Mouse (Mus musculus) midbrain, embryonic 11.5 days (tissue): ENCODE data around the gene Cox8a. TPM values are rescaled to one million over a fixed set of nuclear protein-coding genes. Genes with fewer than 3 reads are reported as not detected.
A peak's percentile ranks its signal among the peaks of the same experiment; 100 is the strongest.

Experiments
- ATAC-seq: fragments of 200-750 bp; cut with Nextera tagmentation; 2 replicates; pipeline ENCODE4 v1.8.0; 2017; ENCODE audit warnings: moderate TSS enrichment, moderate library complexity; ENCODE audit not compliant: low FRiP score
- DNase-seq: peaks from one replicate; pipeline ENCODE4 v3.0.0; 2015; ENCODE audit warnings: low spot score; ENCODE audit errors: missing footprints
- H3K27ac ChIP-seq: fragments of 300-500 bp; sonication (generic); 2 replicates; pipeline ENCODE4 v1.5.1; 2014; ENCODE audit warnings: low read depth, low read length
- H3K27me3 ChIP-seq: fragments of 300-500 bp; sonication (generic); 2 replicates; pipeline ENCODE4 v1.6.1; 2014; ENCODE audit warnings: mild to moderate bottlenecking, low read length, moderate library complexity, mixed read lengths; ENCODE audit not compliant: control insufficient read depth, insufficient read depth
- H3K36me3 ChIP-seq: fragments of 300-500 bp; sonication (generic); 2 replicates; pipeline ENCODE4 v1.6.1; 2014; ENCODE audit warnings: mild to moderate bottlenecking, low read length, moderate library complexity, mixed read lengths; ENCODE audit not compliant: control insufficient read depth, insufficient read depth
- H3K4me1 ChIP-seq: fragments of 300-500 bp; sonication (generic); 2 replicates; pipeline ENCODE4 v1.6.1; 2014; ENCODE audit warnings: low read length; ENCODE audit not compliant: control insufficient read depth, insufficient read depth
- H3K4me2 ChIP-seq: fragments of 300-500 bp; sonication (generic); 2 replicates; pipeline ENCODE4 v1.6.1; 2014; ENCODE audit warnings: mild to moderate bottlenecking, moderate library complexity
- H3K4me3 ChIP-seq: fragments of 300-500 bp; sonication (generic); 2 replicates; pipeline ENCODE4 v1.5.1; 2014; ENCODE audit warnings: low read depth, low read length
- H3K9ac ChIP-seq: fragments of 300-500 bp; sonication (generic); 2 replicates; pipeline ENCODE4 v1.6.1; 2014; ENCODE audit warnings: low read length
- H3K9me3 ChIP-seq: fragments of 300-500 bp; sonication (generic); 2 replicates; pipeline ENCODE4 v1.6.1; 2016; ENCODE audit warnings: low read length; ENCODE audit not compliant: control insufficient read depth
- WGBS: fragments of 180-500 bp; shearing (Covaris S2); extraction: QIAGEN DNeasy Blood & Tissue Kit; methylation state at CpG from one replicate; pipeline ENCODE4 v1.1.7; 2014; 5-methylcytosine and 5-hydroxymethylcytosine counted together
- polyA plus RNA-seq: library from polyadenylated mRNA; unstranded; fragments of >200 nt; fragmentation: Nextera tagmentation; extraction: Ambion mirVana; gene quantifications from 2 replicates; pipeline ENCODE4 v1.2.1, GENCODE M21; 2014

Gene Cox8a
- polyA plus RNA-seq, 1 experiment from 2014 or later: 757 TPM

DNA sequence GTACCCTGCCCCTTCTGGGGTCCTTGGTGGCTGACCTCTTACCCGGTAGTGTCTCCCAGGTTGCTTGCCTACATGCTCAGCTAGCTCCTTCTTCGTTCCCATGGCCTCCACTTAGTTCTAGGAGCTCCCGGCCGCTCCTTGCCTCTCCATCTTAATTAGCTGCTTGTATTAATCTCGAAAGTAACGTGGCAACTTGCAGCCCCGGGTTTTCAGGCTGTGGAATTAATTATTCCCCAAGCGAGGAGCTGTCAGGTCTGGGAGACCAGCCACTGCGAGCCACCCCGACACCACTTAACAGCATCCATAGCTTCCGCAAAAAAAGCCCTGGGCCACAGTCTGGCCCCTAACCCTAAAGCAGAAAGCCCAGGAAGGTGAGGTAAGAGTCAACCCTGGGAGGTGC lies 34.0 kb downstream of the Cox8a start:
- H3K27me3 ChIP-seq: peaks cover 18% of the 10 kb centered on the region; the same call in 1 of the 2 replicates
- no peaks in the 10 kb centered on the region for H3K36me3 ChIP-seq
- H3K4me3 ChIP-seq: no peak overlapping the region
- H3K27ac ChIP-seq: no peak overlapping the region
- WGBS: 52% methylated on average over 11 of the region's 11 CpGs
- no peak overlapping the region for H3K9ac ChIP-seq
- ATAC-seq (no peak), DNase-seq (no peak)
- H3K4me1 ChIP-seq: peaks cover 21% of the 10 kb centered on the region
- H3K9me3 ChIP-seq: no peaks in the 10 kb centered on the region
- H3K4me2 ChIP-seq: no peak overlapping the region

DNA sequence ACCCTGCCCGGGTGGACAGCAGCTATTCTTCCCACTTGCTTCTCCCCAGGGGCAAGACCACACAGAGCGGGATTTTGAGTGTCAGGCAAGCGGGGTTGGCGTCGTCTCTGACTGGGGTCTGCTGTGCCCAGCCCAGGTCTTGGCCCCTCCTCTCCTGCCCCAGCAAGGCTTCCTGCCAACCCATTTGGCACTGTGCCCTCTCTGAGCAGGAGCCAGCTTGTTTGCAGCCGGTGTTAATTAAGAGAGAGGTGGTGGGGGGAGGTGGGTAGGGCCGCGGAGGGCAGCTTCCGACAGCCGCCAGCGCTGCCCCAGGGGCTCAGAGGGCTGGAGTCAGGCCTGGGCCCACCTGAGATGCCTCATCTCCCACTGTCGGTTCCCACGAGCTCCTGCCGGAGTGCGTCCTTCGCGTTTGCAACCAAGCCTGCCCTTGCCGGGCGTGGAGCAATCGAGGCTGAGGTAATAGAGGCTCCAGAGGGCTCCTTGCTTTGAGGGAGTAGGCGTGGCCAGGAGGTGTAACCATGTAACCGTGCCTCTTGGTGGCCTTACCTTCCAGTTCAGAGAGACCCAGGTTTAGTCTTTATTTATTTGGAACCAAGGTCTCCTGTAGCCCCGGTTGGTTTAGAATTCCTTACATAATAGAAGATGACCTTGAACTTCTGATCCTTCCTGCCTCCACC lies 35.0 kb downstream of the Cox8a start:
- WGBS: 11% methylated on average over 23 of the region's 23 CpGs
- no peak overlapping the region for H3K27ac ChIP-seq
- 0 out of 2 replicates have a peak, but pooled peaks have one; percentile 30 for ATAC-seq
- peaks cover 25% of the 10 kb centered on the region for H3K4me1 ChIP-seq
- peaks cover 18% of the 10 kb centered on the region; the same call in 1 of the 2 replicates for H3K27me3 ChIP-seq
- DNase-seq: peak; percentile 83
- H3K4me2 ChIP-seq: no peak overlapping the region
- no peak overlapping the region for H3K9ac ChIP-seq
- no peak overlapping the region for H3K4me3 ChIP-seq
- no peaks in the 10 kb centered on the region for H3K36me3 ChIP-seq
- H3K9me3 ChIP-seq: no peaks in the 10 kb centered on the region

DNA sequence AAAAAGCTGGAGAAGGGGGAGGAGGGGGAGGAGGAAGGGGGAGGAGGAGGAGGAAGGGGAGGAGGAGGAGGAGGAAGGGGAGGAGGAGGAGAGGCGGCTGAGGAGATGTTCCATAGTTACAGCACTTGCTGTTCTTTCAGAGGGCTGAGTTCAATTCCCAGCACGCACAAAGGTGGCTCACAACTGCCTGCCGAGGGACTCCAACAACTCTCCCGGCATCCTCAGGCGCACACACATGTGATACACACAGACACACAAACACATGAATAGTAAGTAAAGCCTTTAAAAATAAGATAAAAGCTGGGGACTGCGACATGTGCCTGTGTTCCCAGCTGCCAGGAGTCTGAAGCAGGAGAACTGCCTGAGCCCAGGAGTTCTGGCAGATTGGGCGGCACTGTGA lies 35.9 kb downstream of the Cox8a start:
- H3K4me2 ChIP-seq: no peak overlapping the region
- no peak overlapping the region for H3K27ac ChIP-seq
- H3K4me1 ChIP-seq: peaks cover 24% of the 10 kb centered on the region
- no peak for DNase-seq
- H3K4me3 ChIP-seq: no peak overlapping the region
- peaks cover 16% of the 10 kb centered on the region; the same call in 1 of the 2 replicates for H3K27me3 ChIP-seq
- 67% methylated on average over 7 of the region's 7 CpGs for WGBS
- no peak overlapping the region for H3K9ac ChIP-seq
- no peak for ATAC-seq
- H3K9me3 ChIP-seq: no peaks in the 10 kb centered on the region
- H3K36me3 ChIP-seq: no peaks in the 10 kb centered on the region

DNA sequence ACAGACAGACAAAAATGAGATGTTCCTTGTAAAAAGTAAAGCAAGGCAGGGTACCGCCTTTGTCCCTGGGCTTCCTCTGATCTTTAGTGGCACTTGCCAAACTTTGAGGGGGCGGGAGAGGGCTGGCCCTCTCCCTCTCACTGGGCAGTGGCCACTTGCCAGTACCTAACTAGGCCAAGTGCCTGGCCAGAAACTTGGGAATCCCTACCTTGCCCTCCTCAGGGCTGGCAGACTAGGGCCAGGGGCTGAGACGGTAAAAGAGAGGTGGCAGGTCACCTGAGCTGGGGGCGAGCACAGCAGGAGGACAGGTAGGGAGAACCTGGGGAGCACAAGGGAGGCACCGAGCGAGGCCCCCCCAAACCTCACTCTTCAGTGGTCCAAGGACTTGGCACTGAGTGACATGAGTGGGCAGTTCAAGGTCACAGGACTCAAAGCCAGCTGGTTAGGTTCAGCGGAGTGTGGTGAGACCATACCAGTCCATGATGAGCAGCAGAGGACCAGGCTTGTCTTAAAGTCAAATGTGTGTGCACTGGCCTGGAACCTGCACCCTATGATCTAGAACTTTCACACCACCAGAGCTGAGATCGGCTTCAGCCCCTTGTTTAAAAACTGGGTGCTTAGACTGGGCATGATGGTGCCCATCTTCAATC lies 36.5 kb downstream of the Cox8a start:
- Histone ChIP-seq H3K27me3 (peaks cover 14% of the 10 kb centered on the region; the same call in 1 of the 2 replicates), H3K36me3 (no peaks in the 10 kb centered on the region), H3K4me3 (no peak overlapping the region), H3K4me2 (no peak overlapping the region), H3K9ac (no peak overlapping the region), H3K4me1 (peaks cover 21% of the 10 kb centered on the region), H3K9me3 (no peaks in the 10 kb centered on the region), H3K27ac (no peak overlapping the region)
- 79% methylated on average over 8 of the region's 8 CpGs for WGBS
- DNase-seq: no peak
- no peak for ATAC-seq

DNA sequence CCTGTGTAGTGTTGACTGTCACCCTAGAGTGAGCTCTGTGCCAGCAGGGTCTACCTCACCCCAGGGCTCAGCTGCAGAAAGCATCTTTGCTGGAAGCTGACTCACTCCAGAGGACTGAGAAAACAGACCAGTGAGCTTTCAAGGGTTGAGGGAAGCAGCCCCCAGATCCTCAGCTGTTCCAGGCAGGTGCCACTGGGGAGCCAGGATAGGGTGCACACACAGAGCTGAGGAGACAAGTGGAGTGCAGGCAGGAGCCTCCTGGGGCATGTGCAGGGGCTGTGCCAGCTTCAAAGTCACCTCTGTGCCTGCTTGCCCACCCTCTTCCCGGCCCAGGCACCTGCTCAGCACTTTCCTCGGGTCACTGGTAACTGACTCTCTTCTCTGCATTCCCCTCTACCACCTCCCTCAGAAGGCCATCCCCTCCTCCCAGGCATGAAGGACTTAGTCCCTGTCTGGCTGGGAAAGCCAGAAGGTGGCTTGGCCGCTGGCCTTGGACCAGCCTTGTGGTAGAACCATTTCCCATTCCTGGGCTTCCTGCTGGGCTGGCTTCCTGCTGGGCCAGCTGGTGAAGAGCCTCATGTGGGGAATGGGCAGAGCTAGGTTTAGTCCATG lies 38.5 kb downstream of the Cox8a start:
- no peak for ATAC-seq
- H3K9ac ChIP-seq: no peak overlapping the region
- no peaks in the 10 kb centered on the region for H3K36me3 ChIP-seq
- WGBS: 29% methylated on average over 3 of the region's 3 CpGs
- H3K4me1 ChIP-seq: peaks cover 11% of the 10 kb centered on the region
- no peaks in the 10 kb centered on the region for H3K9me3 ChIP-seq
- H3K27ac ChIP-seq: no peak overlapping the region
- peaks cover 14% of the 10 kb centered on the region; the same call in 1 of the 2 replicates for H3K27me3 ChIP-seq
- H3K4me3 ChIP-seq: no peak overlapping the region
- no peak overlapping the region for H3K4me2 ChIP-seq
- no peak for DNase-seq

DNA sequence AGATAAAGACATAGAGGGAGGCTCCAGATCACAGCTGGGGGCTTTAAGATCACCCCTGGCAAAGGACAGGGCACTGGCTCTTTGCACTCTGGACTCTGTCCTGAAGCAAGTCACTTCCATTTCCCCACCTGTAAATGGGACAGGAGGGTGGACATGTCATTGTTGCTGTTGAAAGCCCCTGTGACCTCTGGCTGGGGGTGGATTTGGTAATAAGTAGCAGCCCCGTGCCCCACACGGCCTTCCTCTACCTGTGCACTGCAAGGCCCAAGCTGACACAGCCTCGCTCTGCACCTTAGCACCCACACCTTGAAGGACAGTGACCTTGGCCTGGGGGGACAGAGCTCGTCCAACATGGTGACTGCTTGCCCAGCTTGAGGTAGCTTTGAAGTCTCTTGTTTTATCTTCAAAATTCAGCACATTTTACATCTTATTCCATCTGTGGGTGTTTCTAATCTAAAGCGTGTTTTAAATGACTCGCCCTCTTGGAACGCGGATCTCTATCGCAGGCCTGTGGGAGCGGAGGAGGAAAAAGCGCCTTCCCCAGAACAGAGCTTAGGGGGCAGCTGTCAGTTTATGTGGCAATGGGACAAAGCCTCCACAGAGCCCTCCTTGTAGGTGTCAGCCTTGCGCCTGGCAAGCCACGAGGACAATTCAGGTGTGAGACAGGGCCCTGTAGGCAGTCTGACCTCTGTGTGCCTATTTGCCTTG lies 39.5 kb downstream of the Cox8a start:
- Histone ChIP-seq H3K9me3 (no peaks in the 10 kb centered on the region), H3K4me1 (peaks cover 15% of the 10 kb centered on the region), H3K27ac (no peak overlapping the region), H3K9ac (no peak overlapping the region; the same call in 1 of the 2 replicates), H3K4me3 (no peak overlapping the region), H3K27me3 (peaks cover 10% of the 10 kb centered on the region; the same call in 1 of the 2 replicates), H3K36me3 (no peaks in the 10 kb centered on the region), H3K4me2 (no peak overlapping the region)
- DNase-seq (no peak), ATAC-seq (no peak)
- WGBS: 62% methylated on average over 13 of the region's 13 CpGs

DNA sequence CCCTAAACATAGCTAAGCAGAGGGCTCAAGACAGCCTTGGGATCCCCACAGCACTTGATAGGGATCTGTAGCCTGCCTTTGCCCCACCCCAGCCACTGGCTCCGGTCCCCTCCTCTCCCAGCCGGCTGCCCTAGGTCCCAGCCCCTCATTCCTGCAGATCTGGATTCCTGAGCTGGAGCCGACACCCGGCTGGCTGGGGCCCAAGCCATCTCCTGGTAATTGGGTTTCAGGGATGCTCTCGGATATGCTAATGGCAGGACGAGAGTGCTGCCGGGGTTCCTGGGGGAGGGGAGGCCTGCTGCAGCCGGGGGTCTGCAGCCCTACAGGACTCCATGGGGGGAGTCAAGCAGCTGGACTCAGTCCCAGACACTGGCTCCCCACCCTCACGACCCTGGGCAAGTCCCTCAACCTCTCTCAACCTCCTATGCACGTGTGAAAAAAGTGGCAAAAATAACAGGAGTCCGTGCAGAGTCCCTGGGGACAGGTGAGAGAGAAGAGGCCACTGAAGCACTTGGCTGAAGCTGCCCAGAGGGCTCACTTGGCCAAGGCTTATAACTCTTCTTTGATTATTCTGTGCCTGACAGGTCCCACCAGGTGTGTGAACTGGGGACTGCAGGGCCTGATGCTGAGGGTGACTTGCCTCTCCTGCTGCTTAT lies 41.2 kb downstream of the Cox8a start:
- Histone ChIP-seq H3K36me3 (no peaks in the 10 kb centered on the region), H3K27ac (no peak overlapping the region), H3K4me1 (peaks cover 25% of the 10 kb centered on the region), H3K9me3 (no peaks in the 10 kb centered on the region), H3K27me3 (0 out of 2 replicates have a peak, but pooled peaks cover 2% of the 10 kb centered on the region), H3K4me3 (no peak overlapping the region), H3K4me2 (no peak overlapping the region), H3K9ac (peak overlapping the region; percentile 37; the same call in 1 of the 2 replicates)
- 6% methylated on average over 11 of the region's 11 CpGs for WGBS
- DNase-seq (no peak), ATAC-seq (no peak)

DNA sequence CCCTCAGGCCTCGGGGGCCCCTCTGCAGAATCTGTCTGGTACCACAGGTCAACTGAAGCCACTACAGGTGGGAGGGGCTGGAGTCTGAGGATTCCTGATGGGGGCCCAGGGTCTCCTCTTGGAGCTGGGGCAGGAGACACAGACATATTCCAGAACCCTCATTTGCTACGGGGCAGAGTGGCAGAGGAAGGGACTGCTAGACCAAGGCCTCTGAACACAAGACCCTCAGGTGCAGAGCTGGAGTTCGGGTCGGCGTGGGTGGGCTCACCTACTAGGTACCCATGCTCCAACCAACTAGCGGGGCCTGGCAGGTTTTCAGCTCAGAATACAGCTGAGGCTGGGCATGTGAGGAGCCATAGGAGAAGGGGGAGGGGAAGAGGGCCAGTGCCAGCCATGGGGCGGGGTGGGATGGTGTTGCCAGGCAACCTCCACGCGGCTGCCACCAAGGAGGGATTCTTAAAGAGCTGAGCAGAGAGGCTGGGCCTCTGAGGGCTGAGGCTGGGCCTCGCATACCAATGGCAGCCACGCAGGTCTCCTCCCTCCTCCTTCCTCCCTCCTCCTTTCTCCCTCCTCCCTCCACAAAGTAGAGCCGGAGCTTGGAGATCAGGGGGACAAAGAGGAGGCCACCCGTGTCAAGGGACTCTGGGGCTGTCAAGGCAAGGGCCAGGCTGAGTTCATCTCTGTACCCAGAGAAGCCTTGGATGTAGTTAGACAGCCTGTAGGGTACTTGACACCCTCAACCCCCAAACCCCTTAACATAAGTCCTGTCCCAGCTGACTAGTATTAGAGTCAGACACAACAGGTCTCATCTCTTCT lies 45.2 kb downstream of the Cox8a start:
- Histone ChIP-seq H3K4me3 (no peak overlapping the region), H3K4me1 (peaks cover 29% of the 10 kb centered on the region)

More for the DNA sequence above, 45.2 kb downstream of the Cox8a start:
- Histone ChIP-seq H3K36me3 (no peaks in the 10 kb centered on the region), H3K27ac (peak overlapping the region; percentile 52; the same call in 1 of the 2 replicates), H3K9ac (peak overlapping the region; percentile 17), H3K9me3 (no peaks in the 10 kb centered on the region), H3K4me2 (no peak overlapping the region), H3K27me3 (peaks cover 7% of the 10 kb centered on the region)
- WGBS: 11% methylated on average over 13 of the region's 13 CpGs
- ATAC-seq (peak; percentile 94), DNase-seq (peak; percentile 94)
